Mouse (Mus musculus): ENCODE measurements around the gene Rtf2. TPM values are rescaled to one million over a fixed set of nuclear protein-coding genes. Genes with fewer than 3 reads are reported as not detected.

Rtf2 gene
- total and polyA plus RNA-seq, 2 experiments = 31.5 to 37.0 TPM

- no peak for DNase-seq (ENCODE audit: extremely low read depth, low read depth, low spot score)
- Histone ChIP-seq H3K9ac (ENCODE audit: low read depth, low read length) (no peak overlapping the region), H3K4me1 (ENCODE audit: control insufficient read depth, insufficient read depth, low read length) (no peaks in the 10 kb centered on the region), H3K36me3 (ENCODE audit: control insufficient read depth, insufficient read depth, low read length) (no peaks in the 10 kb centered on the region), H3K27me3 (ENCODE audit: control insufficient read depth, insufficient read depth, low read length) (no peaks in the 10 kb centered on the region), H3K79me2 (ENCODE audit: control insufficient read depth, insufficient read depth, low read length) (no peaks in the 10 kb centered on the region), H3K27ac (replicated peaks; ENCODE audit: insufficient read depth, low read depth, low read length) (no peak overlapping the region), H3K4me3 (ENCODE audit: insufficient read depth, low read depth, low read length) (no peak overlapping the region)
- TF ChIP-seq POLR2A (IDR thresholded peaks at IDR 0.05; ENCODE audit: extremely low read depth, insufficient read depth, low read length) (no peak), CTCF (IDR thresholded peaks at IDR 0.05; ENCODE audit: low read depth, low read length) (no peak)
- WGBS = 69% methylated on average over 12 of the region's 12 CpGs
These were observed 24.1 kb upstream of the Rtf2 start for GRCm38 (mm10) chr2:172416218-172416617.

GRCm38 (mm10) chr2:172416876-172417275 is 23.5 kb upstream of the Rtf2 start:
- WGBS = 88% methylated on average over 5 of the region's 5 CpGs
- no peak for DNase-seq (ENCODE audit: extremely low read depth, low read depth, low spot score)
- no peak overlapping the region for H3K4me3 ChIP-seq (ENCODE audit: insufficient read depth, low read depth, low read length)
- H3K79me2 ChIP-seq (ENCODE audit: control insufficient read depth, insufficient read depth, low read length) = no peaks in the 10 kb centered on the region
- no peak overlapping the region for H3K9ac ChIP-seq (ENCODE audit: low read depth, low read length)
- TF ChIP-seq POLR2A (IDR thresholded peaks at IDR 0.05; ENCODE audit: extremely low read depth, insufficient read depth, low read length) (no peak), CTCF (IDR thresholded peaks at IDR 0.05; ENCODE audit: low read depth, low read length) (no peak)
- H3K36me3 ChIP-seq (ENCODE audit: control insufficient read depth, insufficient read depth, low read length) = no peaks in the 10 kb centered on the region
- H3K4me1 ChIP-seq (ENCODE audit: control insufficient read depth, insufficient read depth, low read length) = no peaks in the 10 kb centered on the region
- H3K27ac ChIP-seq (replicated peaks; ENCODE audit: insufficient read depth, low read depth, low read length) = no peak overlapping the region
- no peaks in the 10 kb centered on the region for H3K27me3 ChIP-seq (ENCODE audit: control insufficient read depth, insufficient read depth, low read length)

GRCm38 (mm10) chr2:172418208-172418607 is 22.1 kb upstream of the Rtf2 start:
- no peak overlapping the region for H3K4me3 ChIP-seq (ENCODE audit: insufficient read depth, low read depth, low read length)
- no peak for DNase-seq (ENCODE audit: extremely low read depth, low read depth, low spot score)
- TF ChIP-seq CTCF (IDR thresholded peaks at IDR 0.05; ENCODE audit: low read depth, low read length) (no peak), POLR2A (IDR thresholded peaks at IDR 0.05; ENCODE audit: extremely low read depth, insufficient read depth, low read length) (no peak)
- no peak overlapping the region for H3K27ac ChIP-seq (replicated peaks; ENCODE audit: insufficient read depth, low read depth, low read length)
- H3K9ac ChIP-seq (ENCODE audit: low read depth, low read length) = no peak overlapping the region
- no peaks in the 10 kb centered on the region for H3K27me3 ChIP-seq (ENCODE audit: control insufficient read depth, insufficient read depth, low read length)
- WGBS = 89% methylated on average over 5 of the region's 5 CpGs
- H3K4me1 ChIP-seq (ENCODE audit: control insufficient read depth, insufficient read depth, low read length) = no peaks in the 10 kb centered on the region
- H3K79me2 ChIP-seq (ENCODE audit: control insufficient read depth, insufficient read depth, low read length) = no peaks in the 10 kb centered on the region
- H3K36me3 ChIP-seq (ENCODE audit: control insufficient read depth, insufficient read depth, low read length) = no peaks in the 10 kb centered on the region

- no peak for TF ChIP-seq CTCF (IDR thresholded peaks at IDR 0.05; ENCODE audit: low read depth, low read length)
- Histone ChIP-seq H3K27me3 (ENCODE audit: control insufficient read depth, insufficient read depth, low read length) (no peaks in the 10 kb centered on the region), H3K36me3 (ENCODE audit: control insufficient read depth, insufficient read depth, low read length) (no peaks in the 10 kb centered on the region), H3K27ac (replicated peaks; ENCODE audit: insufficient read depth, low read depth, low read length) (no peak overlapping the region), H3K9ac (ENCODE audit: low read depth, low read length) (no peak overlapping the region), H3K79me2 (ENCODE audit: control insufficient read depth, insufficient read depth, low read length) (no peaks in the 10 kb centered on the region), H3K4me3 (ENCODE audit: insufficient read depth, low read depth, low read length) (no peak overlapping the region), H3K4me1 (ENCODE audit: control insufficient read depth, insufficient read depth, low read length) (no peaks in the 10 kb centered on the region)
- DNase-seq (ENCODE audit: extremely low read depth, low read depth, low spot score) = no peak
- WGBS = 32% methylated on average over 1 of the region's 1 CpGs
These were observed 9.7 kb upstream of the Rtf2 start for GRCm38 (mm10) chr2:172430609-172431008.

GRCm38 (mm10) chr2:172433746-172434145 is 6.6 kb upstream of the Rtf2 start:
- H3K36me3 ChIP-seq (ENCODE audit: control insufficient read depth, insufficient read depth, low read length) = no peaks in the 10 kb centered on the region
- H3K27me3 ChIP-seq (ENCODE audit: control insufficient read depth, insufficient read depth, low read length) = no peaks in the 10 kb centered on the region
- DNase-seq (ENCODE audit: extremely low read depth, low read depth, low spot score) = no peak
- no peak overlapping the region for H3K27ac ChIP-seq (replicated peaks; ENCODE audit: insufficient read depth, low read depth, low read length)
- no peaks in the 10 kb centered on the region for H3K79me2 ChIP-seq (ENCODE audit: control insufficient read depth, insufficient read depth, low read length)
- TF ChIP-seq POLR2A (IDR thresholded peaks at IDR 0.05; ENCODE audit: extremely low read depth, insufficient read depth, low read length) (no peak), CTCF (IDR thresholded peaks at IDR 0.05; ENCODE audit: low read depth, low read length) (no peak)
- H3K4me3 ChIP-seq (ENCODE audit: insufficient read depth, low read depth, low read length) = no peak overlapping the region
- no peak overlapping the region for H3K9ac ChIP-seq (ENCODE audit: low read depth, low read length)
- no peaks in the 10 kb centered on the region for H3K4me1 ChIP-seq (ENCODE audit: control insufficient read depth, insufficient read depth, low read length)
- 59% methylated on average over 5 of the region's 5 CpGs for WGBS

- H3K79me2 ChIP-seq (ENCODE audit: control insufficient read depth, insufficient read depth, low read length) = peaks cover 8% of the 10 kb centered on the region; the same call in 1 of the 2 replicates
- H3K27me3 ChIP-seq (ENCODE audit: control insufficient read depth, insufficient read depth, low read length) = no peaks in the 10 kb centered on the region
- no peak for DNase-seq (ENCODE audit: extremely low read depth, low read depth, low spot score)
- no peak for TF ChIP-seq POLR2A (IDR thresholded peaks at IDR 0.05; ENCODE audit: extremely low read depth, insufficient read depth, low read length)
- TF ChIP-seq CTCF (IDR thresholded peaks at IDR 0.05; ENCODE audit: low read depth, low read length) = no peak
- no peak overlapping the region for H3K9ac ChIP-seq (ENCODE audit: low read depth, low read length)
- no peak overlapping the region for H3K27ac ChIP-seq (replicated peaks; ENCODE audit: insufficient read depth, low read depth, low read length)
- peaks cover 10% of the 10 kb centered on the region for H3K4me1 ChIP-seq (ENCODE audit: control insufficient read depth, insufficient read depth, low read length)
- no peak overlapping the region for H3K4me3 ChIP-seq (ENCODE audit: insufficient read depth, low read depth, low read length)
- no peaks in the 10 kb centered on the region for H3K36me3 ChIP-seq (ENCODE audit: control insufficient read depth, insufficient read depth, low read length)
- WGBS = 60% methylated on average over 16 of the region's 16 CpGs
These were observed 2.9 kb upstream of the Rtf2 start for GRCm38 (mm10) chr2:172437371-172437952.
